Mouse (Mus musculus) G1E-ER4 (cell line): Measurements from ENCODE around the gene Wbp1. TPM values are rescaled to one million over a fixed set of nuclear protein-coding genes. Genes with fewer than 3 reads are reported as not detected.

ENCODE experiments used
- GATA1 ChIP-seq: IDR thresholded peaks from one replicate; pipeline ENCODE4 v1.8.0; 2012; ENCODE audit warnings: low read length, inconsistent platforms
- polyA plus RNA-seq: library from polyadenylated mRNA; stranded (reverse); fragments of >175 nt; gene quantifications from 2 replicates; pipeline ENCODE4 v1.2.3, GENCODE M21; 2012

The Wbp1 gene
- polyA plus RNA-seq, 1 experiment: 47.0 TPM

DNA sequence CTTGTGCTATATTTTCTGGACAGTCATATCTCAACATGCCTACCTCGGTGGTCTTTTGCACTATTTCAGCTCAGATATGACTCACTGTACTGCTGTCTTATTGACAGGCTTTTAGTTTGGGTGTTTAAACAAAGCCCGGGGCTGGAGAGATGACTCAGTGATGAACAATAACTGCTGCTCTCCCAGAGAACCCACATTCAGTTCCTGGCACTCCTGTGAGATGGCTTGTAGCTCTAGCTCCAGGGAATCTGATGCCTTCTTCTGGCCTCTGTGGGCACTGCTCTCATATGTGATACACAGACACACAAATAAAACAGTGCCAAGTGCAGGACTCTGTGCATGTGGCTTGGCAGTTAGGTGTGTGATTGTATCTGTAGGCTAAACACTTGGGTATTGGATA is 23.9 kb upstream of the Wbp1 start:
- TF ChIP-seq GATA1: no peak

DNA sequence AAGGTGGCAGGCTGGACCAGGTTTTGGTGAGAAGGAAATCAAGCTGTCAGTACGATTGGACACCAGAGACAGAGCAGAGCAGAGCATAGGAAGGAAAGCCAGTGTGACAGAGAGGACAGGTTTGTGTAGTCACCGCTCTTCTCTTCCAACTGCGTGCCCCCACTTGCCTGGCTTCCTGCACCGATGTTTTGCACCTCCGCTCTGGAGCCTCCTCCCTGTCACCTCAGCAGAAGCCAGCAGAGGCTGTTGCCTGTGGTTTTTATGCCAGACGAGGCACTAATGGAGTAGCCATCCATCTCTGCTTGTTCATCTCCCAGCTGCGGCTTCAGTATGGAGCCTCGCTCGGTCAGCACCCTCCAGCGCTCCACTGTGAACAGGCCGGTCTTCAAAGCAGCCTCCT is 21.5 kb upstream of the Wbp1 start:
- TF ChIP-seq GATA1: no peak

DNA sequence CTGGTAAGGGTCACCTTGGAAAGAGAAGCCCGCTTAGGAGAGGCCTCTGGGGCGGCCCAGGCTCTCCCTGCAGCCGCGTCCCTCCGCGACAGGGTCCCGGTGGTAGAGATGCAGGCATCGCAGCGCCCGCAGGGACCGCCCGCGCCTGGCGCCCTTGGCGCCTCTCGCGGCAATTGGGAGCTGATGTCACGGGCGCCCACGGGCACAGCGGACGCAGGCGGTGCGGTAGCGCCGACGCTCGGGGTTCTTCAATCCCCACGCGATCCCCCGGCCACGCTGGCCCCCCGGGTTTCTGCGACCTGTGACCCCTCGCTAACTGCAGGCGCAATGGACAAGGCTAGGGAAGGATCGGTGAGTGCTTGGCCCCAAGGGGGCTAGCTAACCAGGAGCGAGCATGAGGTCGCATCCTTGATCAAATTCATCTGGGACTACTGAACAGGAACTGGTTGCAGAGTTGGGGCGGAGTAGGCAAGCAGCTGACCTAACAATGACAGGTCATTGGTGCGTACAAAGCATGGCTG is 20.9 kb upstream of the Wbp1 start:
- TF ChIP-seq GATA1: no peak

DNA sequence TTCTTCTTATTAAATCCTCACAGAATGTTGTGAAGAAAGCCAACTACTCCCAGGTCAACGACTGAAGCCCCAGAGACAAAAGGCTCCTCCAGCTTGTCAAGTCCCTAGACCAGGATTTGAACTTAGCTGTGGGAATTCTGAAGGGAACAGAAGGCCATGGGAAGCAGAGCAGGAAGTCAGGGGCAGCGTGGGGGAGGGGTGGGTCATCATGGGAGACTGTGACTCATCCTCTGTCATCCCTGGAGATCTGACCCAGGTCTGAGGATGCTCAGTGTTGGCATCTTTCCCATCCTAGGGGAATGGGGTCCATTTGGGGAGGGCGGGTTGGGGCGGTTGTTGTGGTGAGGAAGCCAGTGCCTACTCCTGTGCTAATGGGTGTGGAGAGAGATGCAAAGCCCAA is 20.3 kb upstream of the Wbp1 start:
- TF ChIP-seq GATA1: no peak

DNA sequence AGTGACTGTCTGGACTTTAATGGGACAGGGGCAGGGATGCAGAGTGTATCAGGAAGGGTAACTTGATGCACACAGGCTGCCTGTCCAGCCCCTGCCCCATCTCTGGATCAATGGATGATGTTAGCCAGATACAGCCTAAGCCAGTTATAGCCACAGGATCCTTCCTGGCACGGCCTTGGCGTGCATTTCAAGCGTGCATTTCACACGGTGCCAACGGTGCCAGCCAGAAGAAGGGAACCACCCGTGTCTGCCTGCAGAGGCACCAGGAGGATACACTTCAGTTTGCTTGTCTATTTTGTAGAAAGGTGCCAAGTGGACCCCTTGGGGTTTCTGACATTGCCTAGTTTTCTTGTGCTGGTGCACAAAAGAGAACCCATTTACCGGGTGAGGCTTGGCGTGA is 18.7 kb upstream of the Wbp1 start:
- no peak for TF ChIP-seq GATA1

DNA sequence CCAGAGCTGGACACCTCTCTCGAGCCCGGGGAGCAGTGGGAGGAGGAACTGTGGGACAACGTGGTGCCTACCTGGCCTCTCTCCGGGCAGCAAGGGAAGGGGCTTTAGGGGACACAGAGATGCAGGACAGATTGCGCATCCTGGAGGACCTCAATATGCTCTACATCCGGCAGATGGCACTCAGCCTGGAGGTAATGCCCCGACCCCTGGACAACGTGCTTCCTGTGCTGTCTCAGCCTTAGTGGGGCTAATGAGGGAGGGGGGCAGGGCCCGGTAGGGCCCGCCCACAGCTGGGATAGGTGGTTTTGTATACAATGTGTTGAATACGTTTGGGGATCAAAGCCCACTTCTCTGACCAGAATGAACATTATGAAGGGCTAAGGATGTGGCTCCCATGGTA is 16.7 kb upstream of the Wbp1 start:
- no peak for TF ChIP-seq GATA1

DNA sequence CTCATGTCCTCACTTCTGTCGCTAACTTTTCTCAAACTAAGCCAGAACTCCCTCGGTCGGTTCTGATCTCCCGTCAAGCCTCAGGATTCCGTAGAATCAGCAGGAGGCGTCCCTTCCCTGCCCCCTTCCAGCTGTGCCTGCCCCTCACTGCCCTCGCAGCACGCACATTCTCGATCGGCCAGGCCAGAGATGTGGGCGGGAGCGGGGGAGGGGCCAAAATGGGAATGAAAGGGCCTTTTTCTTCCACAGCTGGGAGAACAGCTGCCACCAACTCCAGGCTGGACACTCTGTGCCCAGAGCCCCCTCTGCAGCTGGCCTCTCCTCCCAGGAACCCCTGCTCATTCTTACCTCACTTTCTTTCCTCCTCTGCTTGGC is 16.2 kb upstream of the Wbp1 start:
- TF ChIP-seq GATA1: no peak

DNA sequence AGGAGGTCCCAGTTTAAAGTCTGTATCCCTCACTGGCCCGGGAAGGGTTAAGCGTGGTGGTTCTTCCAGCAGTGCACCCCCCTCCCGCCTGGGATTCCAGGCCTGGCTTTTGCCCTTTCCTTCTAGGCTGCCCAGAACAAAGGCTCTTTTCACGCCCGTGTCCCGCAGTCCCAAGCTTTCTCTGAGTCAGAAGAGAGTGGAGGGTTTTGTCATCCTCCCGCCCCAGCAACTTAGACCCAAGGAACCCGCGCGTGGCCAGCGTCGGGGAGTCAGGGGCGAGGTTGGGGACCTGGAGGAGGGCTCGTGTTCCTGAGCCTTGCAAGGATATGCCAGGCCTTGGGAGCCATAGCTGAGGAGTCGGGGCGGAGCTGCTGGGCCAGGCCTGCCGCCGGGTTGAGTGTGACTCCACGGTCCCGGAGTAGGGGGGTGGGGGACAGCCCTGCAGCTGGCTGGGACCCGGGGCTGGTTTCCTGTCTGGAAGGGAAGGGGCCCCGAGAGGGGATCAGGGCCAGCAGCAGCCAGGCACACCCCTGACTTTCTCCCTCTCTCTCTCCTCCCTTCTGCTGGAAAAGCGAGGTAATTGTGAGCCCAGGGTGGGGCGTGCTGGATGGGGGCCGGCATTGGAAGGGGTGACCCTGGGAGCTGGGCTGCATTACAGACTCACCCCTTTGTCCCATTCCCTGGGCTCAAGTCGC is 15.7 kb upstream of the Wbp1 start:
- TF ChIP-seq GATA1: no peak

DNA sequence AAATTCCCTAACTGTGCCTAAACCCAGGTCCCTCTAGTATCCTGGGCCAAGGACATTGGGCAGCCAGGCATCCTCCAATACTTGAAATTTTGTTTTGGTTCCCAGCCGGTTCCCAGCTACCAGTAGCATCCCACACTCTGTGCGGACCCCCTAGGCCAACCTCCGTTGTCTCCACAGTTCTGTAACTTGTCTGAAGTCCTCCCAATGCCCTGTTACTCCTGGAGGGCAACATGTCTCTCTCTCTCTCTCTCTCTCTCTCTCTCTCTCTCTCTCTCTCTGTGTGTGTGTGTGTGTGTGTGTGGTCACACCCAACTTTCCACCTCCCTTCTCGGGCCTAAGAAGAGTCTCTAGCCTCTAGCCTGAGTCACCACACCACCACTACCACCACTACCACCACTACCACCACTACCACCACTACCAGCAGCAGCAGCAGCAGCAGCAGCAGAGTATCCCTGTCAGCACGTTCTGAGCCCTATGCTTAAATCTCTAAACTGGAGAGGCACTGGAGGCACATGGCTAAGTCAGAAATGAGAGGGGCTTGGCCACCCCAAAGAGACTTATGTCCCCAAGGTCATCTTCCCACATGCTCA is 15.0 kb upstream of the Wbp1 start:
- TF ChIP-seq GATA1: no peak

DNA sequence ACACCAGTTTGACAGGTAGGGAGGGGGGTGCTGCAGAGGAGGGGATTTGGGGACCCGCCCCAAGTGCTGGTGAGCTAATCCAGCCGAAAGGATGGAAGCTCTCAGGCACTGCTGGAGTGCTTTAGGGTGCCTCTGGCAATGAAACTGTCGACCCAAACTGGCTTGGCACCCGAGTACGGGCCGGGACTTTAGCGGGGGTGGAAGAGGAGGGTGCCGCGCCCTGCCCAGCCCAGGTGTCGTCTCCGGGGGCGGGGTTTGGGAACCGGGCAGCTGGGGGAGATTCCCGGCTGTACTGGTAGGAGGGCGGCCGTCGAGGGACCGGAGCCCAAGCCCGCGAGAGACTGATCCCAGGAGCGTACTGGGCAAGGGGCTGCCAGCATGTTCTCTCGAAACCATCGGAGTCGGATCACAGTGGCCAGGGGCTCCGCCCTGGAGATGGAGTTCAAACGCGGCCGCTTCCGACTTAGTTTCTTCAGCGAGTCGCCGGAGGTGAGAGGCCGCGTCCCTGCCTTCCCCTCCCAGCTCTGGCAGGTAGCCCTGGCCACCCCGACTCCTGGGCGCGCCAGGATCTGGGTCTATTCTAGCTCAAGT is 14.3 kb upstream of the Wbp1 start:
- TF ChIP-seq GATA1: no peak

DNA sequence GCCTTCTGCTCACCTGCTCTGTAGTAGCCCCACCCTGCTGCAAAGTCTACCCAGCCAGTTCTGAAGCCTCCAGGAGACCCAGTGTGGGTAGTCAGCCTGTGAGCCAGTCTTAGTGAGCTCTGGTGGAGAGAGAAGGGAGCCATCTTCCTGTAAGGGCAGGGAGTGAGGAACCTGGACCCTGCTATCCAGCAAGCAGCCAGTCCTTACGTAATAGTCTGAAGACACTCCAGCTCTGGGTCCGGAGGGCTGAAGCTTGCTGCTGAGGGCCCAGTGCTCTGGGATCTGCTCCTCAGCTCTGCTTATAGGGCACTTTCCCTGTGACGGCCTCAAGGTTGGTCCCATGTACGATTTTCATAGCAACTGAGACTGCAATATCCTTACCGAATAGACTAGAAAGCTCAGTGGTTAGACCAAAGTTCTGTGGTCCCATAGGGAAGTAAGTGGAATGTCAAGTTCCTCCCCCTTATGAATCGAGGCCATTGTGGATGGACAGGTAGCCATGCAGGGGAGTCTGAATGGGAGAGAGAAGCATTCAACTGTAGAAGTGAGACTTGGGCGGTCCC is 13.7 kb upstream of the Wbp1 start, which contains the start of gene Rtkn:
TSS of gene Rtkn (plus strand) at position 513 of the 563 bp plus-strand sequence.
- TF ChIP-seq GATA1: no peak

DNA sequence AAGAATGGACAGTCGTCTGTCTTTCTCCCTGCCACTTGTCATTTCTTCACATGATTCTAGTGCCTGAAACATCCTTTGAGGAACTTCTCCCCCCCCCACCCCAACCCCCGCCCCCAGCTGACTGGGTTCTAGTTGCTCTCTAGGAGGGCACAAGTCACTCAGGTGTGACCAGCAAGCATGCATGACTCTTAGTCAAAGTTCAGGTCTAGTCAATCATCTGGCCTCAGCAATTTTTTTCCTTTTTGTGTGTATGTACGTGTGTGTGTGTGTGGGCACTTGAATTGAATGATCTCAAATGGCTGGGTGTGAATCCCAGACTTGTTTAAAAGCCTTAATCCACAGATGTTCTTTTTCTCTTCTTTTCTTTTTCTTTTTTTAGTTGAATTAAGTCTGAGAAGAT is 12.9 kb upstream of the Wbp1 start:
- no peak for TF ChIP-seq GATA1

DNA sequence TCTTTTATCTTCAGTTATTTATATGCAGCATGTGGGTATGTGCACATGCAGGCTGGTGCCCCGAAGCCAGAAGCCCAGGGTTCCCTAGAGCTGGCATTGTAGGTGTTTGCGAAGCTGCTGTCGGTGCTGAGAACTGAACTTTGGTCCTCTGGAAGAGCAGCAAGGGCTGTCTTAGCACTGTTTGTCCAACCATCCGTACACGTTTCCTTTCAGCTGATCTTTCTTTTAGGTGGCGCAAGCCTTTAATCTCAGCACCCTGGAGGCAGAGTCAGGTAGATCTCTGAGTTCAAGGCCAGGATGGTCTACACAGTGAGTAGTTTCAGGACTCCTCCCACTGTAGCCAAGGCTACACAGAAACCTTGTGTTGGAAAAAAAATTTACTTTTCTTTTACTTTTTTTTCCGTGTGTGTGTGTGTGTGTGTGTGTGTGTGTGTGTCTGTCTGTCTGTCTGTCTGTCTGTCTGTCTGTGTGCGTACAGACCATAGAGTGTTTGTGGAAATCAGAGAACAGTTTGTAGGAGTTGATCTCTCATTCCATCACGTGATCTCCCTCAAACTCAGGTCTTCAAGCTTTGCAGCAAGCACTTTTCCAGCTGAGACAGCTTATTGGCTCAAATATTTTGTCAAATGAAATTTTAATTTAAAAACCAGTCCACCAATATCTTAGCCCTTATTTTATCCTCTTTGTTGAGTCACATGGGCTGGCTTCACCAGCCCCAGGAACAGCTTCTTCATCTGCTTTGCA is 11.0 kb upstream of the Wbp1 start:
- no peak for TF ChIP-seq GATA1

DNA sequence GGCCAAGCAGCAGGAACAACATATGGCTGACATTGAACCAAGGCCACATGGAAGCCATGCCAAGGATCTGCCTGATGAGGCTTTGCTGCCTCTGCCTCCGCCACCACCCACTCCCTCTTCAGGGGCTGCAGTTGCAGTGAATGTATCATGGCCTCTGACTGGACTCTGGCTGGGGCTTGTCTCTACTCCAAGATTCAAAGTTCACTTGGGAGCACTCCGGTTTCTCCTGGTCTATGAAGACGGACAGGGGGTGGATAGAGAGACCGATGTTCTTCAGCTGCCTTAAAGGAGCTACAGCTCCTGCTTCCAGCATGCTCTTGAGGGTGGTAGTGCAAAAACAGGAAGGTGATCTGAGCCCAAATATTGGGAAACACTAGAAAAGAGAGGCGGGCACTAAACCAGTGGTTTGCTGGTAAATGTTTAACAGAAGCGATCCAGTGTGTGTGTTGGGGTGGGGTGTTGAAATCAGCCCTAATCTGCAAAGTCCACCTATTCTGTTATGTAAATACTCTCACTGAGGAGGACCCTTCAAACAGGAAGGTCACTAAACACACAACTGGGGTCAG is 10.2 kb upstream of the Wbp1 start:
- no peak for TF ChIP-seq GATA1

DNA sequence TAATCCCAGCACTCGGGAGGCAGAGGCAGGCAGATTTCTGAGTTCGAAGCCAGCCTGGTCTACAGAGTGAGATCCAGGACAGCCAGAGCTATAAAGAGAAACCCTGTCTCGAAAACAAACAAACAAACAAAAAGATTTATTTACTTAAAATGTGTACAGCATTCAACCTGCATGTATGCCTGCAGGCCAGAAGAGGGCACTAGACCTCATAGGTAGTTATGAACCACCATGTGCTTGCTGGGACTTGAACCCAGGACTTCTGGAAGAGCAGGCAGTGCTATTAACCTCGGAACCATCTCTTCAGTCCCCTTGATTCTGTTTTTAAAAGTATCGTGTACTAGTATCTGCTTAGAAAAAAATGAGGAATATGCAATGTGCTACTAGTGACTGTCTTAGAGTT is 6.1 kb upstream of the Wbp1 start:
- no peak for TF ChIP-seq GATA1

DNA sequence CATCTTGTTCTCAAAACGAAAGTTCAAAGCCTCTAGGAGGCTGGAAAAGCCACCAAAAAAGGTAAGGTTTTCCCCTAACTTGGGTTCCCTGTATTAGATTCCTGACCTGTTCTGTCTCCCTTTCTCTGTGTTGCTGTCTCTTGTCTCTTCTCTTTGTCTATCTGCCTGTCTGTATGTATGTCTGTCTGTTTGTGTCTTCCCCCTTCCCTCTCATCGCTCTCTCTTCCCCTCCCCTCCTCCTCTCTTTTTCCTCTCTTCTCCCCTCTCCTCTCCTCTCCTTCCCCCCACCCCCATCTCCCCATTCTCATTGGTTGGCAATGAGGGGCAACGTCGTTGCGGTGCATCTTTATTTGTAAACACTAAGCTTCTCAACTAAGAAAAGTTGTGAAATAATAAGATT is 4.0 kb upstream of the Wbp1 start, which contains the start of gene Ino80b:
TSS of gene Ino80b (minus strand) at position 101 of the 400 bp plus-strand sequence.
- TF ChIP-seq GATA1: no peak
